Mouse (Mus musculus): Measurements from ENCODE around the gene Paqr4. TPM values are rescaled to one million over a fixed set of nuclear protein-coding genes. Genes with fewer than 3 reads are reported as not detected.

Gene Paqr4
- polyA plus RNA-seq (2014; fragmentation: Nextera tagmentation; extraction: Ambion mirVana): 31.9 and 38.3 TPM in 2 replicates

DNA sequence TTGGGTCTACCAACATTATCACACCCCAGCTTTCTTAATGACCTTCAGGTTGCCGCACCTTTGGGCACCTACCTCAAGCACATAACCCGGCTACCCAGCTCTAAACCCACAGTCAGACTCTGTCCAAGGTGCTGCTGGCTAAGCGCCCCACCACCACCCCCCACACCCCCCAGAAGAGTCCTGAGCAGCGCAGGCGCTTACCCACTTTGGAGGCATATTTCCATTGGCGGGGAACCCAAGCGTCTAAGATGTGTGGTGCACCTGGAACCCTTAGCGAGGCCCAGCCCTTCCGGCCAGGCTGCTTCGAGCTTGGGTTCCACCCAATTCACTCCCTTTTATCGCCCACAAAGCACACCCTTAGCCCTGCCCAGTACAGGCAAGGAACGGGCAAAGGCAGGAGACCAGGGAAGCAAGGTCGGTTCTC lies at the start of gene Paqr4:
Gene Paqr4, minus strand, starts transcription at position 270 of the 424 bp plus-strand sequence.
- Histone ChIP-seq H3K36me3 (ENCODE audit: control insufficient read depth, insufficient read depth, low read length) (peaks cover 23% of the 10 kb centered on the region), H3K4me1 (ENCODE audit: control insufficient read depth, insufficient read depth, low read length) (peaks cover 19% of the 10 kb centered on the region; the same call in 1 of the 2 replicates), H3K9ac (ENCODE audit: low read length) (peak within 1 kb of the TSS; percentile 85), H3K9me3 (replicated peaks; ENCODE audit: control insufficient read depth, low read length) (no peaks in the 10 kb centered on the region), H3K4me2 (ENCODE audit: low read length) (peak within 1 kb of the TSS; percentile 98), H3K27ac (ENCODE audit: low read depth, low read length) (peak within 1 kb of the TSS; percentile 63), H3K4me3 (ENCODE audit: low read depth, low read length) (peak within 1 kb of the TSS; percentile 50), H3K27me3 (replicated peaks; ENCODE audit: control insufficient read depth, insufficient read depth, low read length) (peaks cover 47% of the 10 kb centered on the region)
- WGBS: 7% methylated on average over 13 of the region's 13 CpGs
- ATAC-seq (peak; percentile 23; the same call in 1 of the 2 replicates), DNase-seq (ENCODE audit: low spot score) (no peak)

DNA sequence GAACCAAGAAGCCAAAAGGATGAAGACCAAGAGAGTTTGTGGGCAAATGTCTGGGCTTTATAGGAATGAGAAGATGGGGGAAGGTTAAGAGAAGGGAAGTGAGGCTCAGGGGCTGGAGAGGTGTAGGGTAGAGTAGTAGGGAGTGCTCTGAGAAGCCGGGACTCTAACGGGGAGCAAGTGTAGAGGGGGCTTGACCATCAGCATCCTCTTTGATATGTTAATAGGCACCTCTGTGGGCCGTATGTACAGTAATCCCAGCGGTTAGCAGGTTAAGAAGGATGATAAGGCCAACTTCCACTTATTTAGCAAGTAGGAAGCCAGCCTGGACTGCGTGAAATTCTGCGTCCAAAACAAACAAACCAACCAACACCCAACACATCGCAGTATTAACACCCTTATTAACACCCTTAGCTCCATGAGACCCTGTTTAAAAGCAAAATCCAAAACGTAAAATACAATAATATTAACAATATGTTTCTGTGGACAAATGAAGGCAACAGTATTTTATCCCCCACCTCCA lies 49.1 kb upstream of the Paqr4 start:
- Histone ChIP-seq H3K4me2 (ENCODE audit: low read length) (peak overlapping the region; percentile 79), H3K4me1 (ENCODE audit: control insufficient read depth, insufficient read depth, low read length) (peaks cover 23% of the 10 kb centered on the region), H3K9ac (ENCODE audit: low read length) (peak overlapping the region; percentile 80), H3K27ac (ENCODE audit: low read depth, low read length) (peak overlapping the region; percentile 89), H3K9me3 (replicated peaks; ENCODE audit: control insufficient read depth, low read length) (no peaks in the 10 kb centered on the region), H3K4me3 (ENCODE audit: low read depth, low read length) (peak overlapping the region; percentile 35), H3K36me3 (ENCODE audit: control insufficient read depth, insufficient read depth, low read length) (no peaks in the 10 kb centered on the region), H3K27me3 (replicated peaks; ENCODE audit: control insufficient read depth, insufficient read depth, low read length) (no peaks in the 10 kb centered on the region)
- ATAC-seq: no peak
- WGBS: 9% methylated on average over 8 of the region's 8 CpGs
- DNase-seq (ENCODE audit: low spot score): no peak

DNA sequence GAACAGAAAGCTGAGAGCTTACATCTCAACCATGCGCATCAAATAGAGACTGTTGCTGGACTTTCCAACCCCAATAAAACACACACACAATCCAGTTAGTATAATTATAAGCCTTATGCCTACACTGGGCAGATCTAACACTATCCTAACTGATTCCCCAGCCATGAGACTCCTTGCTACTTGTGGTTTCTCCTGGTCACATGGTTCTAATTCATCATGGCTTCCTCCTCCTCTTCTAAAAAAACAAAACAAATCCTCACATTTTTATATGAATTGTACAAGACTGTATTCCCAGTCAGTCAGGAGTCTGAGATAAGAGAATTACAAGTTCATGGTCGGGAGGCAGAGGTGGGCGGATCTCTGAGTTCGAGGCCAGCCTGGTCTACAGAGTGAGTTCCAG lies 48.3 kb upstream of the Paqr4 start:
- Histone ChIP-seq H3K9me3 (replicated peaks; ENCODE audit: control insufficient read depth, low read length) (no peaks in the 10 kb centered on the region), H3K27me3 (replicated peaks; ENCODE audit: control insufficient read depth, insufficient read depth, low read length) (no peaks in the 10 kb centered on the region), H3K4me3 (ENCODE audit: low read depth, low read length) (no peak overlapping the region), H3K27ac (ENCODE audit: low read depth, low read length) (no peak overlapping the region), H3K36me3 (ENCODE audit: control insufficient read depth, insufficient read depth, low read length) (no peaks in the 10 kb centered on the region), H3K4me2 (ENCODE audit: low read length) (no peak overlapping the region), H3K9ac (ENCODE audit: low read length) (no peak overlapping the region), H3K4me1 (ENCODE audit: control insufficient read depth, insufficient read depth, low read length) (peaks cover 23% of the 10 kb centered on the region)
- WGBS: 87% methylated on average over 4 of the region's 4 CpGs
- DNase-seq (ENCODE audit: low spot score): no peak
- ATAC-seq: no peak

DNA sequence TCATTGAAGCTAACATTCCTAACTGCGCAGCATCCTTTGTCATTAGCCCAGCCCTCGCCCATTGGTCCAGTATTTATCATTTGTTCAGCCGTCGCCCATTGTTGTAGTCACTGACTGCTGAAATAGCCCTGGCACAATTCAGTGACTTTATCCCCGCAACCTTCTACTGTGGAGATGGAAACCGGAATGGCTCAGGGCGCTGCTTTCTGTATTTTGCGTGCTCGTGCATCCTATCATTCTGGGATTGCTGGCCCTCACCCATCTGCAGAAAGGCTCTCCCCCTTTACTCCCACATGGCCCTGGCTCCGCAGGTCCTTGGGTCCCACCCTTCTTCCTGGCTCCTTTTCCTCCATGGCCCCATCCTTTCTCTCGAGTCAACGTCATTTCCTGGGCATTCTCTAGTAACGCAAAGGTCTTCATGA lies 45.9 kb upstream of the Paqr4 start:
- Histone ChIP-seq H3K9me3 (replicated peaks; ENCODE audit: control insufficient read depth, low read length) (no peaks in the 10 kb centered on the region), H3K4me1 (ENCODE audit: control insufficient read depth, insufficient read depth, low read length) (peaks cover 23% of the 10 kb centered on the region), H3K4me2 (ENCODE audit: low read length) (peak overlapping the region; percentile 73), H3K4me3 (ENCODE audit: low read depth, low read length) (peak overlapping the region; percentile 56), H3K36me3 (ENCODE audit: control insufficient read depth, insufficient read depth, low read length) (no peaks in the 10 kb centered on the region), H3K9ac (ENCODE audit: low read length) (peak overlapping the region; percentile 75; the same call in 1 of the 2 replicates), H3K27me3 (replicated peaks; ENCODE audit: control insufficient read depth, insufficient read depth, low read length) (no peaks in the 10 kb centered on the region), H3K27ac (ENCODE audit: low read depth, low read length) (peak overlapping the region; percentile 85)
- ATAC-seq (peak; percentile 54), DNase-seq (ENCODE audit: low spot score) (peak; percentile 66)
- WGBS: 13% methylated on average over 13 of the region's 13 CpGs

DNA sequence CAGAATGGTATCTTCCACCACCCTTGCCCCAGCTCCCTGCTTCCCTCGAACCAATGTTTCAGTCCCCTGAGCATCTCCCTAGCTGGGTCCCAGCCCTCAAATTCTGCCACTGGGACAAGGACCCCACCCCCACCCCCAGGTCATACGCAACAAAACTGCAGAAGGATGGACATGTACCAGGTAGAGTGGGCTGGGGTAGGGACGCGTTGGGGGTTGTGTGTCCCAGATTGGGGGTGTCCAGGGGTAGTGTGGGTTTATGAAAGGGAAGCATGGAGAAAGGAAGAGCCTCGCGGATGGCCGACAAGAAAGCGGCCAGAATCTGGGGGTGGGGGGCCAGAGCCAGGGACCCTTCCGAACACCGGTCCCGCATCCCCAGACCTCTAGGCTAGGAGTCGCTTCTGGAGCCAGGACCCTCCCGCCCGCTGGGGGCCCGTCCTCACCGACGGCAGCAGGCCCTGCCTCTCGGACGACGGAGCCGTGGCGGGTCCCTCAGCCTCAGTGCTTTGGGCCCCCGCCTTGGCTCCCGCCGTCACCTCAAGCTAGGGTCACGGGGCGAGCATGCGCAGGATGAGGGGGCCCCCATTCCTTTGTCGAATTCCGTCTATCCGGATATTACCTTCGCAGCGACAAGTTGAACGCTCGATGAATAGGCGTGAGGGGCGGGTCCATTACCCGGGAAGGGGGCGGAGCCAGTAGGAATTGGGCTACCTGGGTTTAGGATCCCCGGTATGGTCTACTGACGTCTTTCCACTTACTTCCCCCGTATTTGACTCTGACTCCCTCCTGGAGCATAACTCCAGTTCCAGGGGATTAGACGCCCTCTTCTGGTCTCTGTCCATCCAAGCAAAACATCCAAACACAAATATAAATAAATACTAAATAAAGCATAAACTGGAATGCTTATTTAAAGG lies 45.1 kb upstream of the Paqr4 start, which contains the start of gene Flywch2:
Gene Flywch2, minus strand, starts transcription at position 521 of the 911 bp plus-strand sequence.
- peaks cover 21% of the 10 kb centered on the region for H3K4me1 ChIP-seq (ENCODE audit: control insufficient read depth, insufficient read depth, low read length)
- peak within 1 kb of the TSS; percentile 56 for H3K4me3 ChIP-seq (ENCODE audit: low read depth, low read length)
- no peaks in the 10 kb centered on the region for H3K9me3 ChIP-seq (replicated peaks; ENCODE audit: control insufficient read depth, low read length)
- no peaks in the 10 kb centered on the region for H3K36me3 ChIP-seq (ENCODE audit: control insufficient read depth, insufficient read depth, low read length)
- H3K4me2 ChIP-seq (ENCODE audit: low read length): peak within 1 kb of the TSS; percentile 73
- peak; percentile 95 for DNase-seq (ENCODE audit: low spot score)
- H3K27ac ChIP-seq (ENCODE audit: low read depth, low read length): peak within 1 kb of the TSS; percentile 85
- H3K27me3 ChIP-seq (replicated peaks; ENCODE audit: control insufficient read depth, insufficient read depth, low read length): no peaks in the 10 kb centered on the region
- 2% methylated on average over 42 of the region's 43 CpGs for WGBS
- peak; percentile 86 for ATAC-seq
- peak within 1 kb of the TSS; percentile 75 for H3K9ac ChIP-seq (ENCODE audit: low read length)

DNA sequence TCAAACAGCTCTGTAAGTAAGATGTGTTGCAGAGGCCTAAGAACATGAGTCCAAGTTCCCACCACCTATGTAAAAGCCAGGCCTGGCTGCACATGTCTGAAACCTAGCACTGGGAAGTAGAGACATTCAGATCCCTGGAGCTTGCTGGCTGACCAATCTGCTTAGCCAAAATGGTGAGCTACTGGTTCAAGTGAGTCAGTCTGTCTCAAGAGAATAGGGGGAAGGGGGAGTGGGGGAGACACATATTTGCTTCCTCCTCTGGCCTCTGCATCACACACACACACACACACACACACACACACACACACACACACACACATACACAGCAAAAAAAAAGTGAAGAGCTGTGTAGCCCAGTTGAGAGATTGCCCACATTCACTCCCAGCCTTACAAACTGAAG lies 42.7 kb upstream of the Paqr4 start:
- Histone ChIP-seq H3K36me3 (ENCODE audit: control insufficient read depth, insufficient read depth, low read length) (0 out of 2 replicates have a peak, but pooled peaks cover 3% of the 10 kb centered on the region), H3K4me1 (ENCODE audit: control insufficient read depth, insufficient read depth, low read length) (peaks cover 9% of the 10 kb centered on the region; the same call in 1 of the 2 replicates), H3K9me3 (replicated peaks; ENCODE audit: control insufficient read depth, low read length) (no peaks in the 10 kb centered on the region), H3K4me3 (ENCODE audit: low read depth, low read length) (no peak overlapping the region), H3K9ac (ENCODE audit: low read length) (no peak overlapping the region), H3K27me3 (replicated peaks; ENCODE audit: control insufficient read depth, insufficient read depth, low read length) (no peaks in the 10 kb centered on the region), H3K27ac (ENCODE audit: low read depth, low read length) (no peak overlapping the region), H3K4me2 (ENCODE audit: low read length) (no peak overlapping the region)
- ATAC-seq (no peak), DNase-seq (ENCODE audit: low spot score) (no peak)

- WGBS: 54% methylated on average over 2 of the region's 2 CpGs
- H3K4me1 ChIP-seq (ENCODE audit: control insufficient read depth, insufficient read depth, low read length): no peaks in the 10 kb centered on the region
- no peak overlapping the region for H3K27ac ChIP-seq (ENCODE audit: low read depth, low read length)
- no peak for ATAC-seq
- 0 out of 2 replicates have a peak, but pooled peaks cover 3% of the 10 kb centered on the region for H3K36me3 ChIP-seq (ENCODE audit: control insufficient read depth, insufficient read depth, low read length)
- H3K27me3 ChIP-seq (replicated peaks; ENCODE audit: control insufficient read depth, insufficient read depth, low read length): no peaks in the 10 kb centered on the region
- H3K9ac ChIP-seq (ENCODE audit: low read length): no peak overlapping the region
- no peak for DNase-seq (ENCODE audit: low spot score)
- no peak overlapping the region for H3K4me2 ChIP-seq (ENCODE audit: low read length)
- H3K9me3 ChIP-seq (replicated peaks; ENCODE audit: control insufficient read depth, low read length): no peaks in the 10 kb centered on the region
- no peak overlapping the region for H3K4me3 ChIP-seq (ENCODE audit: low read depth, low read length)
These were observed 37.8 kb upstream of the Paqr4 start for GRCm38 (mm10) chr17:23778447-23778846.

GRCm38 (mm10) chr17:23777141-23777540 lies 36.5 kb upstream of the Paqr4 start:
- no peaks in the 10 kb centered on the region for H3K27me3 ChIP-seq (replicated peaks; ENCODE audit: control insufficient read depth, insufficient read depth, low read length)
- no peak overlapping the region for H3K27ac ChIP-seq (ENCODE audit: low read depth, low read length)
- no peak overlapping the region for H3K9ac ChIP-seq (ENCODE audit: low read length)
- DNase-seq (ENCODE audit: low spot score): no peak
- no peak for ATAC-seq
- 0 out of 2 replicates have a peak, but pooled peaks cover 3% of the 10 kb centered on the region for H3K36me3 ChIP-seq (ENCODE audit: control insufficient read depth, insufficient read depth, low read length)
- WGBS: 90% methylated on average over 2 of the region's 2 CpGs
- H3K4me3 ChIP-seq (ENCODE audit: low read depth, low read length): no peak overlapping the region
- H3K9me3 ChIP-seq (replicated peaks; ENCODE audit: control insufficient read depth, low read length): no peaks in the 10 kb centered on the region
- peaks cover under 1% of the 10 kb centered on the region for H3K4me1 ChIP-seq (ENCODE audit: control insufficient read depth, insufficient read depth, low read length)
- no peak overlapping the region for H3K4me2 ChIP-seq (ENCODE audit: low read length)
